Mouse (Mus musculus) cortical plate, adult 2 months (tissue): ENCODE results near the gene Atf4.

ENCODE experiments used
- CTCF ChIP-seq: fragments of 200-500 bp; IDR thresholded peaks from 2 replicates; pipeline ENCODE4 v1.5.1; 2011; ENCODE audit warnings: mild to moderate bottlenecking, control low read depth, low read length; ENCODE audit not compliant: insufficient read depth; ENCODE audit errors: extremely low read depth
- POLR2A ChIP-seq: fragments of 200-500 bp; IDR thresholded peaks from 2 replicates; pipeline ENCODE4 v1.6.1; 2011; ENCODE audit warnings: mild to moderate bottlenecking, low read length, control low read depth; ENCODE audit not compliant: insufficient read depth; ENCODE audit errors: extremely low read depth

- TF ChIP-seq CTCF (no peak), POLR2A (no peak)
Observed at GRCm38 (mm10) chr15:80223751-80224150, 31.2 kb upstream of the Atf4 start.
